Comparison of ENCODE assay signal across 7 mouse cellular contexts in genomic region chr2:134643514-134644300, GRCm38 (mm10). TPM values are rescaled to one million over a fixed set of nuclear protein-coding genes. Genes with fewer than 3 reads are reported as not detected.
A peak's percentile ranks its signal among the peaks of the same experiment; 100 is the strongest.
DNase-seq lines count a peak whose midpoint lies in the region; ATAC-seq lines count a peak whose summit lies in the region.

Tmx4 (minus strand) TSS chr2:134644145.

- intact Hi-C loops in gastrocnemius, postnatal 36 days (cut with DNase I): no loop called here
- intact Hi-C loops in left cerebral cortex, postnatal 36 days (cut with DNase I): no loop called here

- H3K9ac ChIP-seq in intestine, embryonic 16.5 days (ENCODE audit: low read depth, low read length): peak within 1 kb of the TSS; percentile 89
- peak within 1 kb of the TSS; percentile 88 for H3K9ac ChIP-seq in midbrain, embryonic 11.5 days (ENCODE audit: low read length)

- peak within 1 kb of the TSS; percentile 98 for H3K27ac ChIP-seq in intestine, embryonic 16.5 days (ENCODE audit: low read length)
- peak within 1 kb of the TSS; percentile 99 for H3K27ac ChIP-seq in midbrain, embryonic 11.5 days (ENCODE audit: low read depth, low read length)

- peaks cover 6% of the 10 kb centered on the region for H3K4me1 ChIP-seq in intestine, embryonic 16.5 days (ENCODE audit: control insufficient read depth, insufficient read depth, low read length)
- H3K4me1 ChIP-seq in midbrain, embryonic 11.5 days (ENCODE audit: control insufficient read depth, insufficient read depth, low read length): peaks cover 21% of the 10 kb centered on the region

- ATAC-seq in intestine, embryonic 16.5 days: peak; percentile 100
- peak; percentile 99 for ATAC-seq in midbrain, embryonic 11.5 days (ENCODE audit: low FRiP score)

- peak within 1 kb of the TSS; percentile 91 for H3K4me3 ChIP-seq in intestine, embryonic 16.5 days (ENCODE audit: low read length)
- peak within 1 kb of the TSS; percentile 67 for H3K4me3 ChIP-seq in midbrain, embryonic 11.5 days (ENCODE audit: low read depth, low read length)

- no peaks in the 10 kb centered on the region for H3K36me3 ChIP-seq in intestine, embryonic 16.5 days (ENCODE audit: control insufficient read depth, insufficient read depth, low read length)
- H3K36me3 ChIP-seq in midbrain, embryonic 11.5 days (ENCODE audit: control insufficient read depth, insufficient read depth, low read length): no peaks in the 10 kb centered on the region

- WGBS in intestine, embryonic 16.5 days: under 1% methylated on average over 57 of the region's 57 CpGs
- under 1% methylated on average over 57 of the region's 57 CpGs for WGBS in midbrain, embryonic 11.5 days

- DNase-seq in adrenal gland, adult 2 months: peak; percentile 100
- DNase-seq in embryo, embryonic 11.5 days (ENCODE audit: low read depth, low spot score): peak; percentile 97
- DNase-seq in gastrocnemius, postnatal 36 days: peak; percentile 95 to 99
- DNase-seq in left cerebral cortex, postnatal 36 days (ENCODE audit: low spot score in 2 of 2): peak; percentile 97 to 98
- DNase-seq in midbrain, embryonic 11.5 days (ENCODE audit: low spot score, missing footprints): peak; percentile 100
- DNase-seq in skeletal muscle tissue, adult 2 months (ENCODE audit: low read depth, low spot score): peak; percentile 95

- H3K9me3 ChIP-seq in intestine, embryonic 16.5 days (ENCODE audit: control insufficient read depth, low read length): no peaks in the 10 kb centered on the region
- H3K9me3 ChIP-seq in midbrain, embryonic 11.5 days (ENCODE audit: control insufficient read depth, low read length): no peaks in the 10 kb centered on the region

- H3K4me2 ChIP-seq in intestine, embryonic 16.5 days (ENCODE audit: low read depth, low read length): peak within 1 kb of the TSS; percentile 77
- peak within 1 kb of the TSS; percentile 49 for H3K4me2 ChIP-seq in midbrain, embryonic 11.5 days

- H3K27me3 ChIP-seq in intestine, embryonic 16.5 days (replicated peaks; ENCODE audit: control insufficient read depth, insufficient read depth, low read length): no peaks in the 10 kb centered on the region
- H3K27me3 ChIP-seq in midbrain, embryonic 11.5 days (ENCODE audit: control insufficient read depth, insufficient read depth, low read length): no peaks in the 10 kb centered on the region

RNA-seq across cellular contexts. Expression of gene Tmx4, which starts in this region (rescaled TPM):
- total RNA-seq in adrenal gland, adult 2 months (2021): 10 to 100 TPM; 31.9 to 43.4 TPM
- polyA plus RNA-seq in adrenal gland, adult 2 months (2012; rRNA removed): 42.1 and 47.1 TPM in 2 replicates
- total RNA-seq in gastrocnemius, postnatal 36 days (2021): 10 to 100 TPM; 11.5 to 11.9 TPM
- polyA plus RNA-seq in intestine, embryonic 16.5 days (2015; fragmentation: Nextera tagmentation; extraction: Ambion mirVana): 9.7 and 10.7 TPM in 2 replicates
- 100 to 1,000 TPM; 168 to 169 TPM for total RNA-seq in left cerebral cortex, postnatal 36 days (2021)
- 48.9 and 56.3 TPM in 2 replicates for polyA plus RNA-seq in midbrain, embryonic 11.5 days (2014; fragmentation: Nextera tagmentation; extraction: Ambion mirVana)

Comparison
In these comparisons a context has a peak if more than half of its experiments do, and no peak if none do; other contexts are left out.
1. Peak in every context shown above with its lines: DNase-seq, ATAC-seq, H3K4me3 ChIP-seq and H3K27ac ChIP-seq.